Mouse (Mus musculus) E14TG2a.4 (cell line): Measurements from ENCODE around the gene Il31ra.

Experiments used
- H3K27me3 ChIP-seq: 2 replicates; pipeline ENCODE4 v1.6.1; 2014; ENCODE audit warnings: low read length, control low read depth; ENCODE audit not compliant: insufficient read depth
- H3K36me3 ChIP-seq: 2 replicates; pipeline ENCODE4 v1.6.1; 2014; ENCODE audit warnings: low read length, control low read depth; ENCODE audit not compliant: insufficient read depth
- H3K4me1 ChIP-seq: replicated peaks from 2 replicates; pipeline ENCODE4 v1.6.1; 2014; ENCODE audit warnings: low read depth, low read length, control low read depth
- H3K4me3 ChIP-seq: replicated peaks from 2 replicates; pipeline ENCODE4 v1.5.1; 2014; ENCODE audit warnings: mild to moderate bottlenecking, low read length
- H3K9me3 ChIP-seq: 2 replicates; pipeline ENCODE4 v1.6.1; 2014; ENCODE audit warnings: low read length, control low read depth
- CTCF ChIP-seq: conservative IDR thresholded peaks from 2 replicates; pipeline ENCODE4 v1.5.1; 2014; ENCODE audit warnings: low read length
- NANOG ChIP-seq: IDR thresholded peaks from 2 replicates; pipeline ENCODE4 v1.6.1; 2014; ENCODE audit warnings: borderline replicate concordance, low read length, mixed read lengths
- POU5F1 ChIP-seq: IDR thresholded peaks from 2 replicates; pipeline ENCODE4 v1.6.1; 2014; ENCODE audit warnings: low read length, borderline replicate concordance

Il31ra gene

GRCm38 (mm10) chr13:112523346-112523970, 70.7 kb downstream of the Il31ra start:
- no peak overlapping the region for H3K4me3 ChIP-seq
- TF ChIP-seq NANOG, result no peak
- no peak for TF ChIP-seq CTCF
- TF ChIP-seq POU5F1, result no peak
- H3K36me3 ChIP-seq, result no peaks in the 10 kb centered on the region
- no peaks in the 10 kb centered on the region for H3K4me1 ChIP-seq
- peaks cover 28% of the 10 kb centered on the region for H3K9me3 ChIP-seq
- H3K27me3 ChIP-seq, result no peaks in the 10 kb centered on the region

- Histone ChIP-seq H3K4me1 (no peaks in the 10 kb centered on the region), H3K36me3 (no peaks in the 10 kb centered on the region), H3K4me3 (no peak overlapping the region), H3K9me3 (peaks cover 33% of the 10 kb centered on the region), H3K27me3 (no peaks in the 10 kb centered on the region)
- no peak for TF ChIP-seq NANOG
- no peak for TF ChIP-seq POU5F1
- no peak for TF ChIP-seq CTCF
Observed at GRCm38 (mm10) chr13:112522896-112523295, 71.3 kb downstream of the Il31ra start.

- H3K4me3 ChIP-seq, result no peak overlapping the region
- H3K36me3 ChIP-seq, result no peaks in the 10 kb centered on the region
- H3K4me1 ChIP-seq, result no peaks in the 10 kb centered on the region
- TF ChIP-seq NANOG (no peak), CTCF (no peak), POU5F1 (no peak)
- no peaks in the 10 kb centered on the region for H3K27me3 ChIP-seq
- peaks cover 40% of the 10 kb centered on the region for H3K9me3 ChIP-seq
Observed at GRCm38 (mm10) chr13:112522261-112522660, 71.9 kb downstream of the Il31ra start.

- H3K36me3 ChIP-seq, result no peaks in the 10 kb centered on the region
- no peak for TF ChIP-seq POU5F1
- no peak for TF ChIP-seq NANOG
- TF ChIP-seq CTCF, result no peak
- H3K9me3 ChIP-seq, result peaks cover 41% of the 10 kb centered on the region
- no peak overlapping the region for H3K4me3 ChIP-seq
- no peaks in the 10 kb centered on the region for H3K27me3 ChIP-seq
- peaks cover 17% of the 10 kb centered on the region for H3K4me1 ChIP-seq
Observed at GRCm38 (mm10) chr13:112514546-112514945, 79.6 kb downstream of the Il31ra start.

GRCm38 (mm10) chr13:112512824-112513223, 81.3 kb downstream of the Il31ra start:
- peaks cover 24% of the 10 kb centered on the region for H3K9me3 ChIP-seq
- peaks cover 17% of the 10 kb centered on the region for H3K4me1 ChIP-seq
- no peak overlapping the region for H3K4me3 ChIP-seq
- TF ChIP-seq POU5F1 (no peak), CTCF (no peak), NANOG (no peak)
- peaks cover 11% of the 10 kb centered on the region for H3K36me3 ChIP-seq
- no peaks in the 10 kb centered on the region for H3K27me3 ChIP-seq

GRCm38 (mm10) chr13:112511810-112512209, 82.3 kb downstream of the Il31ra start:
- Histone ChIP-seq H3K9me3 (peaks cover 14% of the 10 kb centered on the region), H3K4me1 (peaks cover 25% of the 10 kb centered on the region), H3K27me3 (no peaks in the 10 kb centered on the region), H3K4me3 (peak overlapping the region; percentile 48; the same call in 1 of the 2 replicates), H3K36me3 (peaks cover 21% of the 10 kb centered on the region)
- TF ChIP-seq POU5F1 (no peak), CTCF (no peak), NANOG (no peak)

GRCm38 (mm10) chr13:112511261-112511660, 82.9 kb downstream of the Il31ra start:
- peaks cover 31% of the 10 kb centered on the region for H3K4me1 ChIP-seq
- TF ChIP-seq POU5F1 (no peak), CTCF (no peak), NANOG (no peak)
- peak overlapping the region; percentile 48 for H3K4me3 ChIP-seq
- peaks cover 26% of the 10 kb centered on the region for H3K36me3 ChIP-seq
- peaks cover 8% of the 10 kb centered on the region for H3K9me3 ChIP-seq
- H3K27me3 ChIP-seq, result no peaks in the 10 kb centered on the region

- Histone ChIP-seq H3K4me3 (peak overlapping the region; percentile 48; the same call in 1 of the 2 replicates), H3K27me3 (no peaks in the 10 kb centered on the region), H3K36me3 (peaks cover 33% of the 10 kb centered on the region), H3K4me1 (peaks cover 34% of the 10 kb centered on the region), H3K9me3 (peaks cover 4% of the 10 kb centered on the region; the same call in 1 of the 2 replicates)
- TF ChIP-seq POU5F1, result no peak
- no peak for TF ChIP-seq NANOG
- no peak for TF ChIP-seq CTCF
Observed at GRCm38 (mm10) chr13:112510437-112511212, 83.5 kb downstream of the Il31ra start.
